Mouse (Mus musculus) small intestine, adult 2 months (tissue): ENCODE measurements at regions not wholly inside any gene's neighbourhood (a gene's known extent, or its start where the extent isn't known, plus 50 kb on each side); places are given as distances from the start of the nearest gene placed in this dataset.

Experiments used
- CTCF ChIP-seq: fragments of 200-500 bp; IDR thresholded peaks from 2 replicates; pipeline ENCODE4 v1.5.1; 2012; ENCODE audit warnings: low read depth, mild to moderate bottlenecking, control low read depth, inconsistent platforms, low read length, moderate library complexity, mixed read lengths; ENCODE audit not compliant: insufficient replicate concordance, insufficient read length; ENCODE audit errors: extremely low read depth
- POLR2A ChIP-seq: fragments of 200-500 bp; IDR thresholded peaks from 2 replicates; pipeline ENCODE4 v1.6.1; 2012; ENCODE audit warnings: low read depth, mild to moderate bottlenecking, control low read depth, inconsistent platforms, low read length, moderate library complexity

- TF ChIP-seq POLR2A (no peak), CTCF (no peak)
Observed at GRCm38 (mm10) chr12:69447322-69447827, 75.1 kb upstream of the Gm9887 start.
